Mouse (Mus musculus) right cerebral cortex, postnatal 14 days (tissue): Measurements from ENCODE around the gene Kcnj2.
A peak's percentile ranks its signal among the peaks of the same experiment; 100 is the strongest.

Source experiments
- DNase-seq: peaks from one replicate; pipeline ENCODE4 v3.0.0; 2022

Gene Kcnj2

DNA sequence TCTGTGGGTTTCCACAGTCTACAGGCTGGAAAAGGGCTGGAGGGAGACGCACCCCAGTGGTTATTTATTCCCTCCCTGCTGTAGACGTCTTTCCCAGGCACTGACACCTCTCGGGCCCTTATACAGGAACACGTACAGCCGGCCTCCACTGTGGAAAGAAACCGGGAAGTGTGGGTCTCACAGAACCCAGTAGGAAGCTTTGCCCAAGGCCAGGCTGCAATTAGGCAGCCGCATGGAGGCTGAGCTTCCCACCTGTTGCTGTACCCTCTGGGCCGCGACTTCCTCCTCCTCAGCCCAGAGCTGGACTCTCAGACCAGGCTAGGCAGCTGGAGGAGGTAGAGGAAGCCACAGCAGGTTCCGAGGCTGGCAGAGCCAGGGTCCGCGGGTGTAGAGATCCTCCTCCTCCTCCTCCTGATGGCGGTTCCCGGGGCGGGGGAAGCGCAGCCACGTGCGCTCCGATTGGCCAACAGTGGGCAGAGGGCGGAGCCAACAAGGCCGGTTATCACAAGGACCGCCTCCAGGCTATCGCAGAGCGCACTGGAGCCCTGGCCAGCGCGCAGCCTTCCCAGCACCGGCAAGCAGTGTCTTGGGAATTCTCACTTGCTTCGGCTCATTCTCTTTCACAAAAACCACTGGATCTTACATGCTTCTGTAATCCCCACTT is at the start of gene Kcnj2:
Gene Kcnj2, plus strand, starts transcription at position 530 of the 664 bp plus-strand sequence.
- peak; percentile 90 for DNase-seq

DNA sequence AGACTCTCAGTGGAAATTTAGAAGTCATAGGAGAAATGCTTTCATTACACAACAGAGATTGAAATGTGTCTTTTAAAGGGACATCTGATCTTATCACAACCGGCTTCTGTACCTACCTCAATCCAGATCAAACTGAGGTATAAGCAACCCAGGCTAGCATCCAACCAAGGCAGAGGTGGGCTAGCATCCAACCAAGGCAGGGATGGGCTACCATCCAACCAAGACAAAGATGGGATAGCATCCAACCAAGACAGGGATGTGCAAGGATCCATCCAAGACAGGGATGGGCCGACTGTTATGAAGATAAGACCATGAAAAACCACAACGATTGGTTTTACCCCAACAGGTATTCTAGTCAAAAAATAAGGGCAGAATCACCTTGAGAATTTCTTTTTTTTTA is 49.8 kb upstream of the Kcnj2 start:
- DNase-seq, result no peak

DNA sequence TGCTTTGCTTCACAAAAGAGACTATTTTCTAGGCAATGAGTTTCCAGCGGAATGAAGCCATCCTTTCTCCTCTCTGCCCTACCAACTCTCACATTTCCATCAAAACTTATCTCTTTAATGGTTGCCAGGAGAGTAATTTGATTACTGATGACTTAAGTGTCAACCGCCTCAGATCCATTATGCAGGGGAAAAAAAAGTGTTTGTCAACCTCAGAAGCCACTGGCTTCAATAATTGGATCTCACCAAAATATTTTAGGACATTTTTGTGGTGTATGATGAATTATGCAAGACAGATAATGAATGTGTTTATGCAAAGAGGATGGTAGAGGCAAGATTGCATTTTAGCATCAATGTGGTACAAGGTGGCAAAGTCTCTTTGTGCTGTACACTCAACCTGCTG is 45.8 kb upstream of the Kcnj2 start:
- DNase-seq, result no peak

DNA sequence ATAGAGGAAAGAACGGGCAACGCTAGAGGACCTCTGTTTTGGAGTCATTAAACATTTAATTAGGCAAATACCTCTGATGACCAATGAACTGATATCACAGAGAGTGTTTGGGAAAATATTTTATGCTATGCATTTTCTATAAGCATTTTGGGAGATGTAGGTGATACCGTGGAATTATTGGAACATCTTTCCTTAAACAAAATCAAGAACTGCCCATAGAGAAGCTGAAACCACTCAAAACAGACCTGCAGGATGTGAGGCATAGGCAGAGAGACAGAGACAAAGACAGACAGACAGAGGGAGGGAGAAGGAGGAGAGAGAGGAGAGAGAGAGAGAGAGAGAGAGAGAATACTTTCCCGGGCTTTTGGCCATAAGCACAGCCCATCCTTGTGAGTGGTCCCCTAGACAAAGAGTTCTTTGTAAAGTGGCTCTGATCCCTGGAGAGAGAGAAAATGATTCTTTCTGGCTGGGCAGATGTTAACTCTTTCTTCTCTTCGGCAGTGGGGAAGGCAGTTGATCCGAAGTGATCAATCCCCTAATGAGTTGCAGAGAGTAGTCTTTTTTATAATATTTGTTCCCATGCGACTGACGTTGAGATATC is 43.2 kb upstream of the Kcnj2 start:
- no peak for DNase-seq

DNA sequence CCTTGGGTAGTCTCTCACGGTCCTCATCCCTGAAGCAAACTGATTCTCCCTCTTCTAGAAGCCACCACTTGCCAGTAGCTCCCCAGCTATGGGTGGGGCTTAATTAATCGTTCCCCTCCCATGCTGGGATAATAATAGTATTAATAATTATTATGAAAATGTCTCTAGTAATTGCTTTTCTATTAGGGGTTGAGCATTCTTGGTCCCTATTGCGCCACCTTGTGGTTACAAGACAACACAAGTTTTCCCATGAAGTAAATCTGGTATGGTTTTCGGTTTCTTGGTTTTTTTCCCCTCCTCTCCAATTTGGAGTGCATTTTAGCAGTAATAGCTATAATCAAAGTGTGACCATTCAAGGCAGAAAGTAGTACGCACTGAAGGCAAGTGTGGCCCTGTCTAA is 23.8 kb upstream of the Kcnj2 start:
- peak; percentile 20 for DNase-seq

DNA sequence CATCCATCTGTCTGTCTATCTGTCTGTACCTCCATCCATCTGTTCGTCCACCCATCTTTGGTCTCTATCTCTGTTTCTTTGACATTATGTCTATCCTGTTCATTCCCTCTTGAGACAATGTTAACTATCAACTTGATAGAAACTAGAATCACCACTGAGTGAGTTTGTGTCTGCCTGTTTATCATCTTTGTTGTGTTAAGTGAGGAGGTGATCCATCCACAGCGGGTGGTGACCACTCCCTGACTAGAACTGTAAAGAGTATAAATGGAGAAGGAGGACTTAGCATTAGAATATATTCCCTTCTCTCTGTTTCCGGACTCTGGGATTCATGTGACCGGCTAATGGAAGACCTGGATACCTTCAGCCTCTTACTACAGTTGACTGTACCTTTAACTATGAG is 22.7 kb upstream of the Kcnj2 start:
- DNase-seq, result no peak

DNA sequence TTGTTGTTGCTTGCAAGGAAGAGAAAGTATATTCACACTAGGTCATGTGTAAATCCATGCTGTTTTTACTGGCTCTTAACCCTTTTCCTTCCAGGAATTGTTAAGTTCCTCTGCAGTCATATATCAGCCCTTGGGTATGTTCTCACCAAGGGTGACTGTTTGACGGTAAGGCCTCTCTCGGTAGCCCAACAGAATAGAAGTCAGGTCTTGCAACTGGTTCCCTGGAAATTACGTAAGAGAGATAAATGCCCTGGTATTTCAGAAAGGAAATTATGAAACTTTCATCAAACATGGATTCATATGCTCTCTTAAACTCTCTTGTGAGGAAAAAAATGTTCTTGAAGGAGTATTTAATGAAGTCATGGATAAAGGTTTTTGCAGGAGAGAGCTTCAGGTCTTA is 11.7 kb upstream of the Kcnj2 start:
- no peak for DNase-seq

DNA sequence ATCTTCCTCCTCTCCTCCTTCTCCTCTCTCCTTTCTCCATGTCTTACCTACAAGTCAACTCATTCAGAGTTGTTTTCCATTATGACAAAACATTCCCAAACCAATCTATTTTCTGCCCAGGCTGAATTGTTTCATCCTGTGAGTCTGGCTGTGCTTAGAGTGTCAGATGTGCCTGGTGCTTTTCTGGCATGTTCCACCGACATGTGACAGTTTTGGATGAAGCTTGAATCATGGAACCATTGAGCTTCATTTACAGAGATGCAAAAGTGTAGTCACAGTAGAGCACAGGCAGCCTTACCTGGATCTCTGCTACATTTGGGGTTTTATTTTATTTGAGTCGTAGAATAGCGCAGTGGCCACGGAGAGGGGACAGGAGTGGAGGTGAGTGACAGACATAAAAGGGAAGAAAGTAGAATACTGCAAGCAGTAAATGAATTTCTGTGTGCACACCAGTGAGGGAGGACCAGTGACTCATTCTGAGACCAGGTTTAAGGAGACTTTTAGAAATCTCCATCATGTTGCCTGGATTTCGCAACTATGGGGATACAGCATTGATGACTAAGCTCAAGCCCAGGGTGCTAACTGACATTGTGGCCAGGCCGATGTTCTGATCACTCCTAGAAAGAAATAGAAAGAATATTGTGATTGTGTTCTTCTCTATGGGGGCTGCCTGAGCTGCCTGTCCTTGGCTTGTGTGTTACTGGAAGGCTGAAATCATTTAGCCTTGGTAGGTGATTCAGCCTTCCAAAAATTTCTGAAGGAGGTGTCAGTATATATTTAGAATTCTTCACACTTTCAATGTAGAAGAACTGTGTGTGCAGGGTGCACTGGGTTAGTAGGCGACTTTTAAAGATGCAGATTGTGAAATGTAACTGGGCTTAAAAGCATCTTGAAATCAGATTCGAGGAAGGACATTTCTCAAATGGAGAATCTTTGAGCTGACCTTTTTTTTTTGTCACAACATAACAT is 10.8 kb upstream of the Kcnj2 start:
- DNase-seq, result no peak

DNA sequence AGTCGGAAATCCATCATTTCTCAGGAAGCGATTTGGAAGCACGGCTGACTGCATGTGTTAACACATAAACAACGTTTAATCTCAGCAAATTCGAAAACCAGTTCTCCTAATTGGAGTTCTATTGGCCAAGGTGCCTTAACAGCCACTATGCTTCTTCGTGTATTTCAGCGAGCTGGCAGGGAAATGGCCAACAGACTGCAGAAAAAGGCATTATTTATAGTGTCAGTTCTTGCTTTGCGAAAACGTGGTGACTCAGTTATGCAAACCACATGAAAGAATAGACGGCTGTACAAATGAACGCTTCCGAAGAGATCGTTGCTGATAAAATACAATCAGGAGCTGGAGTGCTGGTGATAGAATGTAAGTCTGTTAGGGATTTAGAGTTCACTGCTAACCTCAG is 9.9 kb upstream of the Kcnj2 start:
- DNase-seq, result no peak

DNA sequence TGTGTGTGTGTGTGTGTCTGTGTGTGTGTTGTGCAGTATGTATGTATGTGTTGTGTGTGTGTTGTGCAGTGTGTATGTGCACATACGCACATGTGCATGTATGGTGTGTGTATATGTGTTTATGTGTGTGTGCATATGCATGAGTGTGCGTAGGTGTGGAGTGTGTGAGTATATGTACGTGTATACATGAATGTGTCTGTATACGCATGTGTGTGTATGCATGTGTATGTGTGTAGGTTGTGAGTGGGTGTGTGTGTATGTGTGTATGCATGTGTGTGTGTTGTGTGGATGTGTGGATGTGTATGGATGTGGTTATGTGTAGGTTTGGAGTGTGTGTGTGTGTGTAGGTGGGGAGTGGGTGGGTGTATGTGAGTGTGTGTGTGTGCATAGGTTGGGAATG is 8.5 kb upstream of the Kcnj2 start:
- DNase-seq, result no peak

DNA sequence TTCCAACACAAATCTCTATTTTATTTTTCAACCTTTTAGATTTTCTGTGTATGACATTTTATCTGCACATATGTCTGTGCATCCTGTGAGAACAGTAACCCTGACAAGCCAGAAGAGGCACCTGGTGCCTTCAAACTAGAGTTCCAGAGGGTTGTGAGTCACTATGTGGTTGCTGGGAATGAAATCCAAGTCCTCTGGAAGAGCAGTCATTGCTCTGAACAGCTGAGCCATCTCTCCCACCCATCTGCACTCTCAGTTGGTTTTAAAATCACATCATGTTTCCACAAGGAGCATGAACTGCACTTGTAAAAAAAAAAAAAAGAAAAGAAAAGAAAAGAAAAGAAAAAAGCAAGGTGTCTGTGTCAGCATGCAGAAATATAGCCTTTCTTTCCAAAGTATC is 6.5 kb upstream of the Kcnj2 start:
- DNase-seq, result no peak

DNA sequence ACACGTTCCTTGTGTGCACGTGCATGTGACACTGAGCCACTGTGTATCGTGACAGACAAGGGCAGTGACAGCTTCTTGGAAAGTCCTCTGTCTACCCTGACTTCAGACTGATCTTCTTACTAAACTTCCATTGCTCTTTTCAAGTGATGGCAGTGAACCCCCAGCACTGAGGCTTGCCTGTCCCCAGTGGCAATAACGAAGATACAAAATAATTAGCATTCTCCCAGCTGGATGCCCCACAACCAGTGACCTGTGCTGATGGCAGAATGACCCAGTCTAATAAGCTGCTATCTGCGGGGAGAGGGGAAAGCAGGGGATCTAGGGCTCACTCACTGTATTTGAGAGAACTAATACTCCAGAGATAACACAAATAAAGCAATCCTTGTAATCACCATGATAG is 5.7 kb upstream of the Kcnj2 start:
- no peak for DNase-seq

DNA sequence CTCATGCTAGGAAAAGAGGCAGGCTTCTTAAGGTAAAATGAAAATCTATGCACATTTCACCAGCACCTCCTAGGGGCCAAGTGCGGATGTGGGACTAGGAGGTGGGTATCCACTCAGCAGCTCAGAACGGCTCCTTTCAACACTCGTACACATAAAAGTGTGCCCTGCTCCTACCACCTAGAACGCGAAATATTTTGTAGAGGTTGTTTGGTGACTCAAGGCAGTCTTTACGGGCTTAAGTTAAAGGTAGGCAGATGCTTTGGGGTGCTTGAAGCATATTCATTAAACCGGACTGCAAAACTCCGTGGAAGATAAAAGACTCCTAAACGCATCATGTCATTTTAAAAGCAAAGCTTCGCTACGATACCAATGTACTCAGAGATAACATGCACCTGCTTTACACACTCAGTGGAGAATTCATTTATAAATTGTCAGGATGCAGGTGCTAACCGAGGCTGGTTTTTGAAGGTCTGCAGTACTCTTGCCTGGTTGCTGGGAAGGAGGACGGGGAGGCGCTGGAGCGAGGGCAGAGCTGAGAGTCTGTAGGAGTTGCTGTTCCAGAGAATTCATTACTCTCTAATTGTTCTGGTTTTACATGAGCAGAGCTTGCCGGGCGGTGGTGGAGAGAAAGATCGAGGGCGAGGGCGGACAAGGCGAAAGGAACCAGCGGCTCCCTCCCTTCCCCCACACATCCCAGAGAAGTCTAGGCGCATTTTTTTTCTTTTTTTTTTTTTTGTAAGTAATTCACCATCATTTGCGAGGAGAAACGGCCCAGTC is 1.0 kb upstream of the Kcnj2 start:
- peak; percentile 63 for DNase-seq

DNA sequence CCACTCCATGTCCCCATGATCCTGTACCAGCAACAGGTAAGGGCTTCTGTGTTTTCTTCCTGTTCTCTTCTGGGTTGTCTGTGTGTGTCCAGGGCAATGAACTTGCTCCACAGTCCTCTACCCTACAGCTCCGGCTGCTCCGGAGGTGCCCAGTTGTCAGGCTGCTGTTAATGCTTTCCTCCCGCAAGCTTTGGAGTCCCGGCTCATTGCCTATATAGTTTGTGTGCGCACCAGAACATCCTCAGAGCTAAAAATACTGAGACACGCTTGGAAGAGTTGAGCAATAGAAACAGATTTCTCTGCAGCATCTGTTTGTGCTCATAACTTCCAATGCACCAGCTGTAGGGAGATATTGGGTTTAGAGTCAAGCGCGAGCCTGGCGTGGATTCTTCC is 331 bp downstream of the Kcnj2 start:
- DNase-seq, result peak; percentile 13

DNA sequence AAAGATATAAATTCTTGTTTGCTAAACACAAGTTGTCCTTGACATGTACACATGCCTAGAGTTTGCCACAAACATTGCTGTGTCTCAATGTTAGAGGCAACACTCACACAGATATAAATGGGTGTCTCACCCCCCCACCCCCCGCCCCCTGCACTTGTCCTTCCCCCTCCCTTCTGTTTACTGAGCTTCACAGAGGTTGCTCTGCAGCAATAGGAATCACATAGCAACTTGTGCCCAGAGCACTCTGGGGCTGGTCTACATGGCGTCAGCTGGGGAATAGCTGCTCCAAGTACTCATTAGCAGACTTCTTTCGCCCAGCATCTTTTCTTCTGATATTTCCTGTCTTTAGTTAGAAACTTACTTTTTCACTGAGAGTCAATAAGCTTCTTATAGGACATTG is 1.8 kb downstream of the Kcnj2 start:
- DNase-seq, result no peak

DNA sequence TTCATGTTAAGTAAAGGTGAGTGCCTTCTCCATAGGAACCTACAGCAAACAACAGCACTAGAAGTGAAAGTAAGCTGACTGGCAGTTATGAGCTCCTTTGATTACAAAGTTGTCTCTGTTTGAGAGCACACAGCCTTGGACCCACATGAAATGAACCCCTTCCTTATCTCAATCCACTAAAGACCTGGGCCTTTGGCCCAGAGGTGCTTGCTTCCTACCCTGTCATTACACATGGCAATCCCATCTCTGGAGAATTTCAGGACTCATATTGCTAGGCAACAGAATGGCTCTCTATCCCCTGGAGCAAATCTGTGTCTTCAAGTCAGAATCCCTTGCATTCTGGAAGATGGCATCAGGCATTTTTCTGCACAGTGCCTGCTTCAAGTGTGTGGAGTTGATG is 4.5 kb downstream of the Kcnj2 start:
- DNase-seq, result no peak

DNA sequence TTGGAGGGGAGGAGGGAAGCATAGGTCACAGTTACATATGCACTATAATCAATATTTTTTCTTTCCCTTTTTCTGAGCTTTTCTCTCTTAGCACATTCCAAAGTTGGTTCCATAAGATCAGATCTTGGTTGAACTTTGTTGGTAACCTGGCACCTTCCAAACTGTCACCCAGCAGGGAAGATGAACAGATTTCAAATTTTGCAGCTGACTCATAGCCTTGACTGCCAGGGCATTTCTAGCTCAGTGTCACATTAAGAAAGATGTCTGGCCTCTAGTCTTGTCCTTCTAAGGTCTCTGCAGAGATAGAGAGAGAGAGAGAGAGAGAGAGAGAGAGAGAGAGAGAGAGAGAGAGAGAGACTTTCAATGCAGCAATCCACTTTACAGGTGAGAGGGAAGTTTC is 8.2 kb downstream of the Kcnj2 start:
- DNase-seq, result no peak

DNA sequence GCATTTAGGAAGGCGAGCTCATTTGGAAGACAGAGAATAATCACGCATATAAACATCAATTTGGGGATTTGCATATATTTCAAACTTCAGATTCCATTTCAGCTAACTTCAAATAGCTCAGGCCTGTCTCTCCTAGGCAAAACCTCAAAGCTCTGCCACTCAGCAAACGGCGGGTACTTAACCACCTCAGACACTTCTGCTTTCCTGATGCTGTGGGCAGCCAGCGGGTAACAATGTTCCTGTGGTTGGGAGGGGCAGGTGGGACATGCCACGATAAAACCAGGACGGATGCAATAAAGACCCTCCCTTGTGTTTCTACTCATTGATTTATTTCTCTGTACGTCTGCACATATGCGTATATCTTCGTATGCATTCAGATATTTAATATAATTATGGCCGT is 12.1 kb downstream of the Kcnj2 start:
- DNase-seq, result no peak

DNA sequence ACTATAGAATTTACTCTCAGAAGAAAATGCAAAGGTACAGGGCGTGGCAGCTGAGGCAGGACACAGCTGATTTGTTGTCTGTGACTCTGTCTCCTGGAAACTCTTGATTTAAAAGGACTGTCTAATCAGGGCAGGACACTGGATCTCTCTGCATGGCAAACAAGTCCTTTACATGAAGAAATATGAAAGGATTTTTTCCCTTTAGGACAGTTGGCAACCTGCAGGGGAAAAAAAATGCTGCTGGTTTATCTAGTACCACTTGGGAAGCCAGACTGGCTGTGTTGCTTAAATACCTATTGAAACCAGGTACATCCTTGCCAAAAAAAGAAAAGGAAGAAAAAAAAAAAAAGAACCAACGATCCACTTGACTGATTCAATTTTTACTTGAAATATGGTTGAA is 17.0 kb downstream of the Kcnj2 start:
- no peak for DNase-seq

DNA sequence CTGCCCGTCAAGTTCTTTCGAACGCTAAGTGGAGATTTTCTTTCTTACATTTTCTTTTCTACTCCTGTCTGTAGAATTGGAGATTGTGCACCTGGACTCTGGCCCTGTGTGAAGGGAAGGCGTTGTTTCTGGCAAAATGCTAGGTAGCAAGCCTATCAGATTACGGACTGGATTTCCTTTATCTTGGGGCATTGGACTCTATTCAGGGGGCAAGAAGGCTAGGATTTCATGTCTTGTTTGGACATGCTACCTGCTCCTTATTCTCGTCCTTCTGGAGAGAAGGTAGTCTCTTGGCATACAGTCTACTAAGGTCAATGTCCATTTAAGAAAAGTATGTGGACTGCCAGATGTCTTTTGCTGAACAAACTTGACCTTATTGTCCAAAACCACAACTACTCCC is 21.0 kb downstream of the Kcnj2 start:
- DNase-seq, result no peak

DNA sequence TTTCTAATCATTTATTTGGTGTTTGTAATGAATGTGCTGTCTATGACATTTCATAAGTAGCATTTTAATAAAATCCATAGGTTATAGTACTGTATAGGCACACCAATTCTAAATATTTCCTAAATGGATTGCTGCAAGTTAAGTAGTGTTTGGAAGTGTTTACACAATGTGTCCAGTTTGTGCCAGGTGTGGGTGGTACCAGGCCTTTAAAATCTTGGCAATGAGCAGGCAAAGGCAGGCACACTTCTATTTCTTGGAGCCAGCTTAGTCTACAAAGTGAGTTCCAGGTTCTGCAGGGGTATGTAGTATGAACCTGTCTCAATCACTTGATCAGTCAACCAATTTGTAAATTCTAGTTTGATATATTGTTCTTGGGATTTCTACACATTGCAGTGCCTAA is 22.3 kb downstream of the Kcnj2 start:
- DNase-seq, result no peak

DNA sequence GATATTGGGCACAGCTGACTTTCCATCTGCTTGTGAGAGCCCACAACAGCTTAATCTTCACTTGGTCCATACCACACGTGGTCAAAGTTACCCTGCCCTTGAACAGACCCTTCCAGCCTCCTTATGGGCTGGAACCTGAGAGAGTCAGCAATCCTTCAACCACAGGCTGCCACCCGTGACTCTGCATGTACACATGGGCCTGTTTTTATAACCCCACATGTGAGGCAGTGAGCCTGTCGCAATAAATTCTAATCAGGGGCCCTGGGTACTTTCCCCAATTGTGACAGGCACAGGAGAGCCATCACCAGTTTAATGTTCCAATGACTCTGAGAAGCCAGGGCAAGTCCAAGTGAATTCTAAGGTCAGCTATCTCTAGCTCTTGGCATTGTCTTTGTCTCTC is 22.8 kb downstream of the Kcnj2 start:
- no peak for DNase-seq

DNA sequence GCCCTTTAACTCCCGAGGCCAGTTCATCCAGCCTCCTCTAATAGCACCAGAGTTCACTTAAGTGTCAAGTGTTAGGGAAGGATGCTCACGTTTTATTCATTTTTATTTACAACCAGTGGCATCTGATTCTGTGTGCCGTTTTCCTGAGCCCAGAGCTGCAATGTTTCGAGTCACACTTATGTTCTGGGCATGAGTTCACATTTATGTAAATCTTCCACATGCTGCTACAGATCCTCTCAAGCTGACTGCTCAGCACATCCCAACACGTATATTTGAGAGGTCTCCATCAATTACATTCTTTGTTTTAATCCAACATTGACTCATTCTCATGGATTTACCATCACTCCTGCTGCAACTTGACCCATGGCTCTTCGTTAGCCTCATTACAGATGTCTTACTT is 25.2 kb downstream of the Kcnj2 start:
- DNase-seq, result no peak
